Mouse (Mus musculus) cerebellum, adult 2 months (tissue): ENCODE results near the gene Rgl3.

ENCODE experiments used
- CTCF ChIP-seq: fragments of 200-500 bp; IDR thresholded peaks from 2 replicates; pipeline ENCODE4 v1.5.1; 2011; ENCODE audit warnings: low read depth, mild to moderate bottlenecking, control low read depth, low read length, moderate library complexity, borderline replicate concordance; ENCODE audit not compliant: insufficient read depth
- POLR2A ChIP-seq: fragments of 200-500 bp; IDR thresholded peaks from 2 replicates; pipeline ENCODE4 v1.6.1; 2011; ENCODE audit warnings: low read length, control low read depth, borderline replicate concordance; ENCODE audit not compliant: insufficient read depth

GRCm38 (mm10) chr9:21936692-21937570 lies 52.3 kb downstream of the Rgl3 start, which contains the start of gene Plppr2:
- TF ChIP-seq POLR2A, result peak; percentile 84
- no peak for TF ChIP-seq CTCF
